Mouse (Mus musculus): ENCODE results near the gene Best2. TPM values are rescaled to one million over a fixed set of nuclear protein-coding genes. Genes with fewer than 3 reads are reported as not detected.

Best2 gene
- total RNA-seq, 2 experiments from 2014 or later, result not detected

DNA sequence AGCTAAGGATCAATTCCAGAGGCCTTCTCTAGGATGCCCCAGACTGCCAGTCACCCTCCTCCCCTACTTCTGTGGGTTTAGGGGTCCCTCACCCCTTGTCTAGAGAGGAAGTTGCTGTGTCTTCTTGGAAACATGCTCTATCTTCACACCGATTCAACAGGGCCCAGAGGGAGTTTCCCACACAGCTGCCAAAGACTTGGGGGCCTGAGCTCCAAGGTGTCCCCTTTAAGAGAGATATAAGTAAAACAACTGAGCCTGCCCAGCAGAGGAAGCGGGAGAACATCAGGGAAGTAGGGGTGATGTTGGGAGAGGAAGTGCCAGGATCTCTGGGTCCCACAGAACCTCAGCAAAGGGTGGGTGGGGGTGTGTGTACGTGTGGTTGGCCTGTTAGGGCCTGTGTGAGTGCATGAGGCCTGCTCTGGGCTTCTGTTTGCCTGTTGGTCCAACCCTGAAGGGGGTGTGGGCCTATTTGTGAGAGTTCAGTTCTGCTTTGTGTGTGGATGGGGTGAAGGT, 31.8 kb downstream of the Best2 start:
- DNase-seq (ENCODE audit: low spot score in 2 of 2), result no peak

DNA sequence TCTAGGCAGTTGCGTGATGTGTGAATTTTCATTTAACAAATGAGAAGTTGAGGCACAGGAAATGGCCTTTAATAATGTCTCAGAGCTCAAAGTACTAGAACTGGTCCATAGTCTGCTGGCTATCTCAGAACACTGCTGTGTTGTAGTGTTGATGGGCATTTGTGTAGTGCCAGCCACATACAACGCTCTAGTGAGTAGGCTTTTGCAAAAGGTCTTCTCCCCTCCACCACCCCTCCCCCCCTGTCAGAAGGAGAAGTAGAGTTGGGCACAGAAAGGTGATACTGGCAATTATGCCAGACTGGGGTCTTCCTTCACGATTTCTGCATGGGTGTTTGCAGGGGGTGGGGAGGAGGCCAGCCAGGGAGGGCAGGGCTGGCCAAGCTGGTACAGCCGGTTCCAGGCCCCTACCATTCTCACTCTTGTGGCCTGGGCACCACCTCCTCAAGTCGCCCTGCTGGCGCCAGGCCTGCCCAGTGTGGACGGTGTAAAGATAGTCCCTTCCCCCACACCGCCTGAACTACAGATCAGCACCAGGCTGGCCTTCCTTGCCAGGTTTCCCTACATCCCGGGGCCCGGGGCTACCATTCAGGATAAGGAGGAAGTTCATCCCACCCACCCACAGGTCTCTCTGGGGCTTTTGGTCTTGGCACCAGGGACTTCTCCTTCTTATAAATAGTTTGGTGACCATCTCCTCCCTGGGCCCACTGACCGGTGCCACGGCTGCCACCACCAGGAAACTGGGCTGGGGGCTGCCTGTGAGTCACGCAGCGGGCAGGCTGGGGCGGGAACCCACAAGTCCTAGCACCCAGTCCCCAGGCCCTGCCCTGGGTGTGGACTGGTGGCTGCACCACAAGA, 32.5 kb downstream of the Best2 start:
- DNase-seq (ENCODE audit: low spot score in 2 of 2), result no peak

DNA sequence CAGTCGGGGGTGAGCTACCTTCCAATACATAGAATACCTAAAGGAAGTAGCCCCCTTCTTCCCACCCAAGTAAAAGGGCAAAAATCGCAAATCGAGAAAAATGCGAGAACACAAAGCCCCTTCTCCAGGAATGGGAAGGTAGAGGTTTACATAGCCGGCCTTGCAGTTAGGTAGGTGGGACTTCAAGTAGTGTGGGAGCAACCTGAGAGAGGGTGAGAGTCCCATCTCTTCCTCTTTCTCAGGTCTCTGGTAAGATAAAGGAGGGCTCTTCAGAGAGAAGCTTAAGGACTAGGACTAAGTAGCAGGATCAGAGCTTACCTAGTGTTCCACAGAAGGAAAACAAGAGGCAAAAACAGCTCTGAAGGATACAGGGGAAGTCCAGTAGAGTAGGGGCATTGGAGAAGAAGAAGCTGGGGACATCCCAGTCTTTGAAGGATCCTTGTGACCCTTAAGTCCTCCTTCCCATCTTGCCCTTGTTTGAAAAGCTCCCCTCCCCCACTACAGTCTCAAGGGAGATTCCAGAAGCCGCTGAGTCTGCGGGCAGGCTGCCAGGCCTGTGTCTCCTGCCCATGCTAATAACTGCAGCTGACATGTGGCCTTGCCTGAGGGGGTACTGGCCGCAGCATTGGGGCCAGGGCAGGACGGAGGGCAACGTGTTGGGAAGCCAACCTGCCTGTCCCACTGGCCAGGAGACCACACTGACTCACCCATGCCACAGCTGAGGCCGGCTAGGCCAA, 33.5 kb downstream of the Best2 start:
- peak in 1 of 2 experiments; percentile 25 for DNase-seq (ENCODE audit: low spot score in 2 of 2)

- peak; percentile 89 to 93 for DNase-seq (ENCODE audit: low spot score in 2 of 2)
Observed at GRCm38 (mm10) chr8:84979599-84980421, 34.5 kb downstream of the Best2 start.

DNA sequence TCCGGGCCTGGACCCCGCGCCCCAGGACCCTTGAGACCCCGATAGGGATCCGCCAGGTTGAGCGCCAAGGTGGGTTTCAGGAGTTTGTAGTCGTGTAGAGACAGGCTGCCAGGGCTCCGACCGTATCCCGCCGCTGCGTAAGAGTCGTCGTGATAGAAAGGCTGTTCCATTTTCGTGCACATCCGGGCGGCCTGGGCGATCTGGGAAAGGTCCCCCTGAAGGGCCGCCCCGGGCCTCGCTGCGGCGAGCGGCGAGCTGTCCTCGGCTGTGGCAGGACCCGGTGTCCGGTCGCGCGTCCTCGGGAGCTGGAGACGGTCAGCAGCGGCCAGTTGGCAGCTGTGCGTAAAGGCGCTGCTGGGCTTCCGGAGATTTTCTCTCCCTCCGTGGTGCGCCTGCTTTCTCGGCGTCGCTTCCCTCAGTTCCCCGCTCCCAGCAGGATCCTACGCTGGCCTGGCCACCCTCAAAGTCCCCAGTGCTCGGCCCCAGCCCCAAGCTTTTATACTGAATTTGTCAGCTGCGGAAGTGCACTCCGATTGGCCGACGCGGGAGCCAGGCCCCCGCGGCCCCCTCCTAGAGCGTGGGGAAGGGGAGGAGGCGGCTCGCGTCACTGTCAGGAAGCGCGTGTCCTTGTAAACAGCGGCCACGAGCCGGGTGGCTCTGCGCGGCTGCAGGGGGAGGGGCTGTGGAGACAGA, 35.9 kb downstream of the Best2 start, which contains the start of gene Junb:
TSS of gene Junb (minus strand) at position 471 of the 693 bp plus-strand sequence.
- peak; percentile 97 to 98 for DNase-seq (ENCODE audit: low spot score in 2 of 2)

DNA sequence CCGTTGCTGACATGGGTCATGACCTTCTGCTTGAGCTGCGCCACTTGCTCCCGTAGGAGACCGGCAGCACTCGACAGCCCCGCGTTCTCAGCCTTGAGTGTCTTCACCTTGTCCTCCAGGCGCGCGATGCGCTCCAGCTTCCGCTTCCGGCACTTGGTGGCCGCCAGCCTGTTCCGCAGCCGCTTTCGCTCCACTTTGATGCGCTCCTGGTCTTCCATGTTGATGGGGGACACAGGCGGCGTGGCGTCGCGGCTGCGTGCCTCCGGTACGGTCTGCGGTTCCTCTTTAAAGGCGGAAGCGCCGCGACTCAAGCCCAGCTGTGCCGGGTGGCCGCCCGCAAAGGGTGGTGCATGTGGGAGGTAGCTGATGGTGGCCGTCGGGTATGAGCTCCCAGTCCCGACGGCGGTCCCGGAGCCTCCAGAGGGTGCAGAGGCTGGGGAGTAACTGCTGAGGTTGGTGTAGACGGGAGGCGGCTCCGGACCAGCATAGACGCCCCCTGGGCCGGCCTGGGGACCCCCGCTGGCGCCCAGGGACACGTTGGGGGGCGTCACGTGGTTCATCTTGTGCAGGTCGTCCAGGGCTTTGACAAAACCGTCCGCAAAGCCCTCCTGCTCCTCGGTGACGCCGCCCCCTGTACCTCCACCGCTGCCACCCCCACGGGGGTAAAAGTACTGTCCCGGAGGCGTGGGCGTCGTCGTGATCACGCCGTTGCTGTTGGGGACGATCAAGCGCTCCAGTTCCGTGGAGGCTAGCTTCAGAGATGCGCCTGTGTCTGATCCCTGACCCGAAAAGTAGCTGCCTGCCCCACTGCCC, 36.7 kb downstream of the Best2 start:
- DNase-seq (ENCODE audit: low spot score in 2 of 2), result peak; percentile 70 to 71

DNA sequence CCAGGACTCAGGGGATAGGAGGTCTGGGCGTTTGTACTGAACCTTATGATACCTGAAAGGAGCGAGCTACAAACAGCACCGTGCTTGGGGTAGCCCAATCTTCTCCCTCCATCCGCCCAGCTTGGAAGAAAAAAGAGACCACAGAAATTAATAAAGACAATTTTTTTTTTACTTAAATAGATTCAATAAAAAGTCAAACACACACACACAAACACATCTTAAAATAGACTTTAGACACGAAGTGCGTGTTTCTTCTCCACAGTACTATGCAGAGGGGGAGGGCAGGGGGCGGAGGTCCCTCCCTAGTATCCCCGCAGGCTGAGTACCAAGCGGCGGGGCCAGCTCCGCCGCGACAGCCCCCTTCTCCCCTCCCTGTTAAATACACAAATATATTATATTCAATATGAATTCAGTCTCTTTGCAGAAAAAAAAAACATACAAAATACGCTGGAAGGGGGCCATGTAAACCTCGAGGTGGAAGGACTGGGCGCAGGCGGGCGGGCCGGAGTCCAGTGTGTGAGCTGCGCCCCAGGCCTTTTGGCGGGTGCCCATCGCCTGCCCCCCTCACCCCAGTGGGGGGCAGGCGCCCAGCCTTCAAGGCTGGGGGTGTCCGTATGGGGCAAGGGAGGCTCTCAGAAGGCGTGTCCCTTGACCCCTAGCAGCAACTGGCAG, 37.4 kb downstream of the Best2 start:
- no peak for DNase-seq (ENCODE audit: low spot score in 2 of 2)

- peak; percentile 95 to 96 for DNase-seq (ENCODE audit: low spot score in 2 of 2)
Observed at GRCm38 (mm10) chr8:84976031-84976762, 38.1 kb downstream of the Best2 start.

- peak; percentile 56 to 62 for DNase-seq (ENCODE audit: low spot score in 2 of 2)
Observed at GRCm38 (mm10) chr8:84975434-84975833, 38.9 kb downstream of the Best2 start.

- no peak for DNase-seq (ENCODE audit: low spot score in 2 of 2)
Observed at GRCm38 (mm10) chr8:84974543-84975142, 39.7 kb downstream of the Best2 start.

DNA sequence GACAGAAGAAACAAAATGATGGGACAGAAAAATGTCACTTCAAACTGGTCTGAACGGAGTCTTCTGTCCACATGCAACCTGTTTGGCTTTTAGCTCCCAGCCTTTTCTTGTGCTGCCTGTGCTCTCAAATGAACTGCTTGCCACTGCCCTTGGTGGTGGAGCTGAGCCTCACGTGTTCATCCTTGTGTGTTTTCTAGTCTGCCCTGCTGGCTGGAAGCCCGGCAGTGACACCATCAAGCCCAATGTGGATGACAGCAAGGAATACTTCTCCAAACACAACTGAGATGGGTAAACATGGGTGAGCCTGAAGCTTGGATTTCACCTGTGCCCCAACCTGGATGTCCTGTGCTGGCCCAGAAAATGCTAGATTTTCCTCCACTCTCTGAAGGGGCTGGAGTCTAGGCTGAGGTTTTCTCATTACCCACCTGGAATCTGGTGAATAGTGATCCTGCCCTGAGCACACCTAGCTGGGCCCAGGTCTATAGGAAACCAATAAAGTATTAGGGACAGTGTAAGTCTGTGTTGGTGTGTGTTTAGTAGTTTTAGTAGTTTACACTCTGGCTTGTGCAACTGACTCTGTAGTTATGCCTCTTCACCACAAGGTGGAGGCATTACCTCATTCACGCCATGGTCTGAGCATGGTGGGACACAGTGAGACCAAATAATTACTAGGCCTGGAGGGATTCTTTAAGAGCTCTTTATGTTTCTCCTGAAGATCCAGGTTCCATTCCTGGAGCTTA, 40.4 kb downstream of the Best2 start:
- peak; percentile 35 to 43 for DNase-seq (ENCODE audit: low spot score in 2 of 2)

- DNase-seq (ENCODE audit: low spot score in 2 of 2), result no peak
Observed at GRCm38 (mm10) chr8:84973079-84973478, 41.3 kb downstream of the Best2 start.

DNA sequence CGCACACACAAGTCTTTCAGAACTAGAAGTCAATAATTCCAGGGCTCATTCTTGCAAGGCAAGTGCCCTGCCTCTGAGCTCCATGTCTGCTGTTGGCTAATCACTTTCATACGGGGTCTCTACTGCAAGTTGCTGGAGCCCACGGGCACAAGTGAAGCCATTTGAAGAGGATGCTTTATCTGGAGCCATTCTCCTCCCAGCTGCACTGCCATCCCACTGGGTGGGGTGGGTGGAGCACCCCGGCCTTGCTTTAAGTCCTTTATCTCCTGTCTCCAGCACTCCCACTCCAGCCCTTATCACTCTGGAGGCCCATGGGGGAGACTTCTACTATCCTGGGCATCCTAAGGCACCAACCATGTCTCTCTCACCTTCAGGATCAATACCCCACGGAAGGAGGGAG, 43.4 kb downstream of the Best2 start:
- DNase-seq (ENCODE audit: low spot score in 2 of 2), result no peak

DNA sequence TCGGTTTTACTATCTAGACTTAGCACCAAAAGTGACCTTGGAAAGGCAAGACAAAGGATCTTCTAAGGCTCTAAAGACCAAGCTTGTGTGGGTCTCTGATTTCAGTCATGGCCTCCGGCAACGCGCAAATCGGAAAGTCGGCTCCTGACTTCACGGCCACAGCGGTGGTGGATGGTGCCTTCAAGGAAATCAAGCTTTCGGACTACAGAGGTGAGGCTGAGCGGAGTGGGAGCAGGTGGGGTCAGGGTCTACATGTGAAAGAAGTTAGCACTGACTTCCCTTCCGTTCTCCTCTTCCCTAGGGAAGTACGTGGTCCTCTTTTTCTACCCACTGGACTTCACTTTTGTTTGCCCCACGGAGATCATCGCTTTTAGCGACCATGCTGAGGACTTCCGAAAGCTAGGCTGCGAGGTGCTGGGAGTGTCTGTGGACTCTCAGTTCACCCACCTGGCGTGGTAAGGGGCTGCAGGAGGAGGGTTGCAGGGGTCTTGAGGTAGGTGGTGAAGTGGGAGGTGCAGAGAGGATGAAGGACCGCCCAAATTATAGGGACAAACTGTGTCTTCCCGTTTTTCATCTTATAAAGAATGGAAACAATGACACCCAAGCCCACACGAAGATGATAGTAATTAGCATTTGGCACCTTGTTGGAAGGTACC, 44.1 kb downstream of the Best2 start:
- DNase-seq (ENCODE audit: low spot score in 2 of 2), result no peak

- peak; percentile 69 to 78 for DNase-seq (ENCODE audit: low spot score in 2 of 2)
Observed at GRCm38 (mm10) chr8:84969241-84970134, 44.8 kb downstream of the Best2 start, which contains the start of the genes Gm49661, Prdx2 and Rnaseh2a. Gm49661 (minus strand) TSS chr8:84969433. Prdx2 (plus strand) TSS chr8:84969587. Rnaseh2a (minus strand) TSS chr8:84969767.

Data from left cerebral cortex, adult 18-20 months (tissue).